Mouse (Mus musculus): ENCODE measurements around the gene Gm29609. TPM values are rescaled to one million over a fixed set of nuclear protein-coding genes. Genes with fewer than 3 reads are reported as not detected.
"Not testable (repeated sequence)": the region's sequence is repeated elsewhere in the genome, so short reads cannot be mapped to it uniquely, and the experiment has no call there.

Gene Gm29609
- total and polyA plus RNA-seq, 3 experiments: 0.57 to 2.7 (median 1.2) TPM

GRCm38 (mm10) chr5:31216554-31216953, 36.8 kb upstream of the Gm29609 start:
- Histone ChIP-seq H3K79me2 (replicated peaks; ENCODE audit: control insufficient read depth, extremely low read depth, insufficient read depth, poor library complexity, severe bottlenecking) (peaks cover 80% of the 10 kb centered on the region), H3K4me1 (ENCODE audit: control insufficient read depth in 1 of 2, insufficient read depth in 2 of 2) (peaks cover 2 to 36% of the 10 kb centered on the region in 2 experiments; a peak in 3 of 4 replicates), H3K36me3 (replicated peaks in 1 of 2; ENCODE audit: control insufficient read depth in 1 of 2, insufficient read depth in 1 of 2, low read length in 1 of 2) (peaks cover 0 to 33% of the 10 kb centered on the region in 2 experiments)
- dilution Hi-C loops (cut with MboI; ENCODE audit: extremely low pct_ligation_motif_present, extremely low pct_unique_long_range_greater_than_20kb, low sequenced_read_pairs); H3K4me2 ChIP-seq (ENCODE audit: insufficient read depth, low read depth, poor library complexity, severe bottlenecking); H3K27me3 ChIP-seq (replicated peaks); H3K9ac ChIP-seq (ENCODE audit: insufficient read depth, low read depth); H3K27ac ChIP-seq (ENCODE audit: insufficient read depth, low read depth); H3K4me3 ChIP-seq (replicated peaks in 1 of 3; ENCODE audit: low read depth in 2 of 3, low read length in 2 of 3, poor library complexity in 1 of 3); H3K9me3 ChIP-seq (replicated peaks; ENCODE audit: low read length); in situ Hi-C loops (cut with MboI; ENCODE audit: low pct_ligation_motif_present, low pct_unique_long_range_greater_than_20kb, low sequenced_read_pairs); DNase-seq (ENCODE audit: extremely low read depth): not testable (repeated sequence)
- peak; percentile 55; the same call in 1 of the 2 replicates for TF ChIP-seq ZNF384 (IDR thresholded peaks at IDR 0.05; ENCODE audit: low read depth, low read length)

GRCm38 (mm10) chr5:31204421-31204820, 24.7 kb upstream of the Gm29609 start:
- peaks cover 31% of the 10 kb centered on the region for H3K79me2 ChIP-seq (replicated peaks; ENCODE audit: control insufficient read depth, extremely low read depth, insufficient read depth, poor library complexity, severe bottlenecking)
- H3K27me3 ChIP-seq (replicated peaks): no peaks in the 10 kb centered on the region
- no peak overlapping the region for H3K27ac ChIP-seq (ENCODE audit: insufficient read depth, low read depth)
- no peak for TF ChIP-seq NRF1 (IDR thresholded peaks at IDR 0.05; ENCODE audit: low read depth, low read length)
- no peak for TF ChIP-seq JUND (conservative IDR thresholded peaks at IDR 0.05; ENCODE audit: low read depth, low read length)
- TF ChIP-seq ETS1 (conservative IDR thresholded peaks at IDR 0.05; ENCODE audit: low read depth, low read length): no peak
- no peak for TF ChIP-seq CTCF (conservative IDR thresholded peaks at IDR 0.05 in 1 of 2, IDR thresholded peaks at IDR 0.05 in 1 of 2; ENCODE audit: low read depth in 2 of 2, low read length in 2 of 2)
- TF ChIP-seq KAT2A (IDR thresholded peaks at IDR 0.05; ENCODE audit: insufficient replicate concordance, low read length): no peak
- TF ChIP-seq EP300 (IDR thresholded peaks at IDR 0.05; ENCODE audit: low read length): no peak
- no peak for TF ChIP-seq PAX5 (IDR thresholded peaks at IDR 0.05; ENCODE audit: low read length)
- TF ChIP-seq MAZ (IDR thresholded peaks at IDR 0.05; ENCODE audit: low read depth, low read length): no peak
- TF ChIP-seq USF1 (IDR thresholded peaks at IDR 0.05; ENCODE audit: low read depth, low read length): no peak
- no peaks in the 10 kb centered on the region for H3K9me3 ChIP-seq (replicated peaks; ENCODE audit: low read length)
- dilution Hi-C loops (cut with MboI; ENCODE audit: extremely low pct_ligation_motif_present, extremely low pct_unique_long_range_greater_than_20kb, low sequenced_read_pairs): no loop called here
- H3K9ac ChIP-seq (ENCODE audit: insufficient read depth, low read depth): no peak overlapping the region
- peaks cover 6 to 23% of the 10 kb centered on the region in 2 experiments for H3K4me1 ChIP-seq (ENCODE audit: control insufficient read depth in 1 of 2, insufficient read depth in 2 of 2)
- no peak overlapping the region for H3K4me2 ChIP-seq (ENCODE audit: insufficient read depth, low read depth, poor library complexity, severe bottlenecking)
- no peak overlapping the region for H3K4me3 ChIP-seq (replicated peaks in 1 of 3; ENCODE audit: low read depth in 2 of 3, low read length in 2 of 3, poor library complexity in 1 of 3)
- H3K36me3 ChIP-seq (replicated peaks in 1 of 2; ENCODE audit: control insufficient read depth in 1 of 2, insufficient read depth in 1 of 2, low read length in 1 of 2): peaks cover 59 to 82% of the 10 kb centered on the region in 2 experiments
- no peak for DNase-seq (ENCODE audit: extremely low read depth)
- in situ Hi-C loops (cut with MboI; ENCODE audit: low pct_ligation_motif_present, low pct_unique_long_range_greater_than_20kb, low sequenced_read_pairs): no loop called here

- Histone ChIP-seq H3K27me3 (replicated peaks) (no peaks in the 10 kb centered on the region), H3K79me2 (replicated peaks; ENCODE audit: control insufficient read depth, extremely low read depth, insufficient read depth, poor library complexity, severe bottlenecking) (peaks cover 27% of the 10 kb centered on the region), H3K4me2 (ENCODE audit: insufficient read depth, low read depth, poor library complexity, severe bottlenecking) (no peak overlapping the region), H3K36me3 (replicated peaks in 1 of 2; ENCODE audit: control insufficient read depth in 1 of 2, insufficient read depth in 1 of 2, low read length in 1 of 2) (peaks cover 65 to 84% of the 10 kb centered on the region in 2 experiments), H3K4me3 (replicated peaks in 1 of 3; ENCODE audit: low read depth in 2 of 3, low read length in 2 of 3, poor library complexity in 1 of 3) (no peak overlapping the region), H3K9me3 (replicated peaks; ENCODE audit: low read length) (no peaks in the 10 kb centered on the region), H3K9ac (ENCODE audit: insufficient read depth, low read depth) (no peak overlapping the region), H3K27ac (ENCODE audit: insufficient read depth, low read depth) (no peak overlapping the region), H3K4me1 (ENCODE audit: control insufficient read depth in 1 of 2, insufficient read depth in 2 of 2) (peaks cover 6 to 23% of the 10 kb centered on the region in 2 experiments)
- TF ChIP-seq ZNF384 (IDR thresholded peaks at IDR 0.05; ENCODE audit: low read depth, low read length) (no peak), MAFK (IDR thresholded peaks at IDR 0.05; ENCODE audit: insufficient replicate concordance, low read length) (no peak), MAZ (IDR thresholded peaks at IDR 0.05; ENCODE audit: low read depth, low read length) (no peak), USF2 (conservative IDR thresholded peaks at IDR 0.05; ENCODE audit: low read depth, low read length) (no peak), E2F4 (IDR thresholded peaks at IDR 0.05; ENCODE audit: insufficient replicate concordance, low read depth, low read length) (no peak), EP300 (IDR thresholded peaks at IDR 0.05; ENCODE audit: low read length) (no peak)
- dilution Hi-C loops (cut with MboI; ENCODE audit: extremely low pct_ligation_motif_present, extremely low pct_unique_long_range_greater_than_20kb, low sequenced_read_pairs) (no loop called here), in situ Hi-C loops (cut with MboI; ENCODE audit: low pct_ligation_motif_present, low pct_unique_long_range_greater_than_20kb, low sequenced_read_pairs) (no loop called here)
- DNase-seq (ENCODE audit: extremely low read depth): no peak
These were observed 24.2 kb upstream of the Gm29609 start for GRCm38 (mm10) chr5:31203866-31204265.
